Mouse (Mus musculus) granulocyte monocyte progenitor cell, adult 5-6 weeks (primary cell): ENCODE measurements around the gene C2. TPM values are rescaled to one million over a fixed set of nuclear protein-coding genes. Genes with fewer than 3 reads are reported as not detected.

ENCODE experiments used
- ATAC-seq: replicated peaks from 2 replicates; pipeline ENCODE4 v1.8.0; 2016; ENCODE audit warnings: mild to moderate bottlenecking, moderate TSS enrichment, inconsistent platforms; ENCODE audit not compliant: poor library complexity, severe bottlenecking
- total RNA-seq, 2 experiments: library from RNA; stranded (forward) in 1 of 2; stranded (reverse) in 1 of 2; fragments of 200-712, 200-1000 nt in 1 of 2; fragments of >200 nt in 1 of 2; fragmentation: Nextera tagmentation in 1 of 2; gene quantifications; 2 replicates each; pipeline ENCODE4 v1.2.3; 2014 to 2017

Gene C2
- total RNA-seq, 2 experiments from 2014 or later = 7.7 TPM; not detected in 1

GRCm38 (mm10) chr17:34884704-34885103 is 13.4 kb downstream of the C2 start:
- no peak for ATAC-seq

GRCm38 (mm10) chr17:34883332-34883731 is 14.7 kb downstream of the C2 start:
- peak; percentile 80 for ATAC-seq

GRCm38 (mm10) chr17:34881683-34882310 is 16.3 kb downstream of the C2 start, which contains the start of gene Gm20547:
Gene Gm20547, minus strand, starts transcription at chr17:34882042.
- ATAC-seq = no peak

- ATAC-seq = no peak
These were observed 16.9 kb downstream of the C2 start for GRCm38 (mm10) chr17:34881166-34881565.

- peak; percentile 52; the same call in 1 of the 2 replicates for ATAC-seq
These were observed 18.7 kb downstream of the C2 start, which contains the start of gene Zbtb12 for GRCm38 (mm10) chr17:34879336-34879879. Gene Zbtb12, plus strand, starts transcription at chr17:34879483.

GRCm38 (mm10) chr17:34874321-34874720 is 23.7 kb downstream of the C2 start:
- ATAC-seq = no peak

- no peak for ATAC-seq
These were observed 32.1 kb downstream of the C2 start for GRCm38 (mm10) chr17:34865981-34866380.

GRCm38 (mm10) chr17:34862416-34863081 is 35.5 kb downstream of the C2 start, which contains the start of gene Cfb:
Gene Cfb, minus strand, starts transcription at chr17:34862518.
- no peak for ATAC-seq

- ATAC-seq = 0 out of 2 replicates have a peak, but pooled peaks have one; percentile 8
These were observed 36.2 kb downstream of the C2 start for GRCm38 (mm10) chr17:34861704-34862415.

- ATAC-seq = no peak
These were observed 37.6 kb downstream of the C2 start for GRCm38 (mm10) chr17:34860514-34860913.

GRCm38 (mm10) chr17:34858670-34859069 is 39.4 kb downstream of the C2 start:
- ATAC-seq = peak; percentile 50

GRCm38 (mm10) chr17:34855825-34856224 is 42.2 kb downstream of the C2 start:
- peak; percentile 45 for ATAC-seq

- ATAC-seq = no peak
These were observed 43.3 kb downstream of the C2 start for GRCm38 (mm10) chr17:34854761-34855160.

GRCm38 (mm10) chr17:34853511-34853910 is 44.6 kb downstream of the C2 start:
- ATAC-seq = no peak

GRCm38 (mm10) chr17:34850517-34851125 is 47.4 kb downstream of the C2 start:
- ATAC-seq = no peak

GRCm38 (mm10) chr17:34849722-34850516 is 48.1 kb downstream of the C2 start, which contains the start of the genes Skiv2l and Nelfe:
Gene Skiv2l, minus strand, starts transcription at chr17:34850210.
Gene Nelfe, plus strand, starts transcription at chr17:34850391.
- ATAC-seq = peak; percentile 98

- no peak for ATAC-seq
These were observed 50.5 kb downstream of the C2 start for GRCm38 (mm10) chr17:34847615-34848014.

- no peak for ATAC-seq
These were observed 50.9 kb downstream of the C2 start for GRCm38 (mm10) chr17:34847192-34847591.

- ATAC-seq = no peak
These were observed 53.2 kb downstream of the C2 start for GRCm38 (mm10) chr17:34844884-34845283.
